Mouse (Mus musculus): ENCODE results near the gene Olfr279. TPM values are rescaled to one million over a fixed set of nuclear protein-coding genes. Genes with fewer than 3 reads are reported as not detected.

The Olfr279 gene
- total RNA-seq, 2 experiments from 2014 or later, result not detected

GRCm38 (mm10) chr15:98543341-98543740 lies 51.1 kb downstream of the Olfr279 start:
- DNase-seq (ENCODE audit: low spot score in 2 of 2), result no peak

GRCm38 (mm10) chr15:98545151-98545550 lies 52.9 kb downstream of the Olfr279 start:
- no peak for DNase-seq (ENCODE audit: low spot score in 2 of 2)

- no peak for DNase-seq (ENCODE audit: low spot score in 2 of 2)
These were observed 54.6 kb downstream of the Olfr279 start for GRCm38 (mm10) chr15:98546843-98547242.

Small RNA genes lying within 50 kb of the gene (microRNA-seq; reads per million reads assigned to microRNA genes)
- 2.7 to 3.6 reads per million in 2 experiments for gene Mir1291

Other genes starting within 250 kb of the Olfr279 start
- gene H1fnt, start 235.1 kb upstream of the Olfr279 start, total RNA-seq (2021), result not detected
- gene Zfp641, start 196.2 kb upstream of the Olfr279 start, total RNA-seq (2021), result 1 to 10 TPM; 8.2 to 8.5 TPM
- gene Olfr285, start 175.0 kb upstream of the Olfr279 start, total RNA-seq (2021), result not detected
- gene Olfr284, start 151.4 kb upstream of the Olfr279 start, total RNA-seq (2021), result not detected
- not detected for gene Olfr283, start 111.5 kb upstream of the Olfr279 start, total RNA-seq (2021)
- gene Olfr282, start 61.2 kb upstream of the Olfr279 start, total RNA-seq (2021), result not detected
- not detected for gene Olfr281, start 39.8 kb upstream of the Olfr279 start, total RNA-seq (2021)
- gene OR5BS1P, start 22.5 kb upstream of the Olfr279 start, total RNA-seq (2021), result not detected
- not detected for gene Lalba, start 9.7 kb upstream of the Olfr279 start, total RNA-seq (2021)
- gene Kansl2, start 41.9 kb downstream of the Olfr279 start, total RNA-seq (2021), result 10 to 100 TPM; 71.9 to 73.2 TPM
- 10 to 100 TPM; 36.0 to 51.6 TPM for gene Ccnt1, start 78.5 kb downstream of the Olfr279 start, total RNA-seq (2021)
- gene 4930415O20Rik, start 78.6 kb downstream of the Olfr279 start, total RNA-seq (2021), result not detected
- gene Adcy6, start 117.7 kb downstream of the Olfr279 start, total RNA-seq (2021), result 10 to 100 TPM; 41.4 to 44.6 TPM
- 100 to 1,000 TPM; 139 to 147 TPM for gene Cacnb3, start 138.4 kb downstream of the Olfr279 start, total RNA-seq (2021)
- 10 to 100 TPM; 78.3 to 81.4 TPM for gene Ddx23, start 170.5 kb downstream of the Olfr279 start, total RNA-seq (2021)
- gene Rnd1, start 185.1 kb downstream of the Olfr279 start, total RNA-seq (2021), result 10 to 100 TPM; 31.2 to 34.3 TPM
- gene Ccdc65, start 215.8 kb downstream of the Olfr279 start, total RNA-seq (2021), result 10 to 100 TPM in 1 of 2 experiments, 1 to 10 TPM in 1; 9.7 to 14.2 TPM
- 1 to 10 TPM; 2.2 to 2.6 TPM for gene Fkbp11, start 235.8 kb downstream of the Olfr279 start, total RNA-seq (2021)

Measured in layer of hippocampus, postnatal 10 days (tissue).